Mouse (Mus musculus): ENCODE data around the gene Ampd3. TPM values are rescaled to one million over a fixed set of nuclear protein-coding genes. Genes with fewer than 3 reads are reported as not detected.

Ampd3 gene
- polyA plus RNA-seq, 1 experiment from 2014 or later: 4.9 TPM

GRCm38 (mm10) chr7:110773204-110774002 is 5.4 kb downstream of the Ampd3 start:
- Histone ChIP-seq H3K9me3 (no peaks in the 10 kb centered on the region), H3K27me3 (ENCODE audit: insufficient read depth, poor library complexity, severe bottlenecking) (peaks cover 22% of the 10 kb centered on the region), H3K27ac (peak overlapping the region; percentile 78), H3K4me1 (peaks cover 65% of the 10 kb centered on the region), H3K4me3 (peak overlapping the region; percentile 40), H3K36me3 (no peaks in the 10 kb centered on the region)
- no peak for DNase-seq (ENCODE audit: low spot score)
- 19% methylated on average over 14 of the region's 14 CpGs for WGBS

- WGBS: 53% methylated on average over 1 of the region's 1 CpGs
- peaks cover 15% of the 10 kb centered on the region for H3K27me3 ChIP-seq (ENCODE audit: insufficient read depth, poor library complexity, severe bottlenecking)
- H3K36me3 ChIP-seq: no peaks in the 10 kb centered on the region
- peak overlapping the region; percentile 40 for H3K4me3 ChIP-seq
- no peaks in the 10 kb centered on the region for H3K9me3 ChIP-seq
- DNase-seq (ENCODE audit: low spot score): no peak
- H3K4me1 ChIP-seq: peaks cover 59% of the 10 kb centered on the region
- peak overlapping the region; percentile 78 for H3K27ac ChIP-seq
Observed at GRCm38 (mm10) chr7:110774077-110774476, 6.1 kb downstream of the Ampd3 start.

DNA sequence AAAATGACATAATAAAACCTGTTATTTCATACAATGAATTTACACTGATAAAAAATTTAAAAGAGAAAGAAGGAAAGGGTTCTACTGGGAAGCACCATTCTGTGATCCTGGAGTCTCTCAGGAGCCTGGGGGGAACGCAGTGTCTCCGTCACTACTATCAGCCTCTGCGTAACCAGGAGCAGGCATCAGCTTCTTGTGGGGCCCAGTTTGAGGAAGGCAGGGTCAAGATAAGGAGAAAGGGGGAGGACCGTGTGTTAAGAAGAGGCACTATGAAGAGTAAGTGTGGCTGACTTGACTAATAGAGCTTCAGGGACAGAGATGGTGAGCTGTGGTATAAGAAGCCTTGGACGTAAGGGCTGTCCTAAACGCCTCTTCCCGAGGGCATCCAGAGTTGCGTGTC is 6.7 kb downstream of the Ampd3 start:
- Histone ChIP-seq H3K4me1 (peaks cover 53% of the 10 kb centered on the region), H3K9me3 (no peaks in the 10 kb centered on the region), H3K36me3 (no peaks in the 10 kb centered on the region), H3K4me3 (no peak overlapping the region), H3K27me3 (ENCODE audit: insufficient read depth, poor library complexity, severe bottlenecking) (peaks cover 10% of the 10 kb centered on the region), H3K27ac (peak overlapping the region; percentile 17; the same call in 1 of the 2 replicates)
- peak; percentile 84 for DNase-seq (ENCODE audit: low spot score)
- 43% methylated on average over 8 of the region's 8 CpGs for WGBS

DNA sequence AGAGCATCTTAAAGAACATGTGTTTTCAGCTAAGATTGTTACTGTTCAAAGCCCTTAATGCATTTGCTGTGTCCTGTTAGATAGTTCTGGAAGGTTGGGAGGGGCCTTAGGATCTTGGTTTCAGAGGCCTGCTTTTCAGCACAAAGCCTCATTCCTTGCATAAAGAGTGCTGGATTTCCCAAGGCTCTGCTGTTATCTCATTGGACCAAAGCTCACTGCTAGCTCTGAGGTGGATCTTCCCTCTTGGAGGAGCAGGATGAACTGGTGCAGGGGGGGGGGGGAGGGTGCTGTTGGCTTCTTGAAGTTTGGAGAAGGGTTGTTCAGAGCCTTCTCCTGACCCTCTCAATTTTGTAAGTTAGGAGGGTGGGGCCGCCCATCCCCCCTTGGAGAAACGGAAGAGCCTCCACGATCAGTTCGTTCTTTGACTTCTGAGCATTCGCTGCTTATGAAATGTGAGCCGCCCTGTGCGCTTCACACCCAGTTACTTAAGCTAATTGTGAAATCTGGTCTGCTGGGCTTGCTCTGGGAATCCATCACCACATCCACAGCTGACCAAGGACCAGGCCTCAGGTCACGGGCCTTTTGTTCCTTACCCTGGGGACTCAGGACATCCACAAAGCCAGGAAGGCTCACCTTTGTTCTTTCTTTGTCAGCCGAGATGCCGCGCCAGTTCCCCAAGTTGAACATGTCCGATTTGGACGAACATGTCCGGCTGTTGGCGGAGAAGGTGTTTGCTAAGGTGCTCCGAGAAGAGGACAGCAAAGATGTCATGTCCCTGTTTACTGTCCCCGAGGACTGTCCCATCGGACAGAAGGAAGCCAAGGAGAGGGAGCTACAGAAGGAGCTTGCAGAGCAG is 9.4 kb downstream of the Ampd3 start:
- Histone ChIP-seq H3K27ac (no peak overlapping the region), H3K9me3 (no peaks in the 10 kb centered on the region)
- WGBS: 89% methylated on average over 18 of the region's 18 CpGs

GRCm38 (mm10) chr7:110778933-110779332 is 10.9 kb downstream of the Ampd3 start:
- Histone ChIP-seq H3K9me3 (no peaks in the 10 kb centered on the region), H3K4me3 (no peak overlapping the region), H3K27me3 (ENCODE audit: insufficient read depth, poor library complexity, severe bottlenecking) (no peaks in the 10 kb centered on the region), H3K27ac (no peak overlapping the region), H3K36me3 (no peaks in the 10 kb centered on the region), H3K4me1 (peaks cover 46% of the 10 kb centered on the region)
- DNase-seq (ENCODE audit: low spot score): no peak
- 80% methylated on average over 7 of the region's 7 CpGs for WGBS

More for the DNA sequence above, 9.4 kb downstream of the Ampd3 start:
- no peak for DNase-seq (ENCODE audit: low spot score)
- no peaks in the 10 kb centered on the region for H3K36me3 ChIP-seq
- no peaks in the 10 kb centered on the region for H3K27me3 ChIP-seq (ENCODE audit: insufficient read depth, poor library complexity, severe bottlenecking)
- H3K4me3 ChIP-seq: no peak overlapping the region
- peaks cover 56% of the 10 kb centered on the region for H3K4me1 ChIP-seq

DNA sequence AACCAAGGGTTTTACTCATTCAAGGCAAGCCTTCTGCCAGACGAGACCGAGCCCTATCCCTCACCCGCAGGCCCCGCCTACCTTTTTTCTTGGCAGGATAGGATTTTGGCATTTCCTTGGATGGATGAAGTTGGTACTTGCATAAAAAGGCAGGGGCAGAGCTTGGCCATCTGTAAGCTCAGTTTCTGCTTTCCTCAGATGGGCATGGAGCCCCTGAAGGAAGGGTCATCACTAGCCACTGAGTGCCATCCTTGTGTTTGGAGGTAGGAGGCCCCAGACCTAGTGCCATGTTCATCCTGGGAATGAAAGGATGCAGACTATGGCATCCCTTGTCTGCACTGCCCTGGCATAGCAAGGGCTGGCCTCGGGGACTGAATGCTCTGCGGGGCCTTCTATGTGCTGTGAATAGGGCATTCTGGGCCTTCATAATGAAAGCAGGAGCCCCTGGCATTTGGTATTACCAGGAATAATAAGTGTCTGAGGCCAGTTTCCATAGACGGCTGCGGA is 11.7 kb downstream of the Ampd3 start:
- DNase-seq (ENCODE audit: low spot score): no peak
- peaks cover 39% of the 10 kb centered on the region for H3K4me1 ChIP-seq
- no peaks in the 10 kb centered on the region for H3K27me3 ChIP-seq (ENCODE audit: insufficient read depth, poor library complexity, severe bottlenecking)
- 90% methylated on average over 8 of the region's 8 CpGs for WGBS
- H3K4me3 ChIP-seq: no peak overlapping the region
- H3K36me3 ChIP-seq: no peaks in the 10 kb centered on the region
- H3K9me3 ChIP-seq: no peaks in the 10 kb centered on the region
- H3K27ac ChIP-seq: no peak overlapping the region

DNA sequence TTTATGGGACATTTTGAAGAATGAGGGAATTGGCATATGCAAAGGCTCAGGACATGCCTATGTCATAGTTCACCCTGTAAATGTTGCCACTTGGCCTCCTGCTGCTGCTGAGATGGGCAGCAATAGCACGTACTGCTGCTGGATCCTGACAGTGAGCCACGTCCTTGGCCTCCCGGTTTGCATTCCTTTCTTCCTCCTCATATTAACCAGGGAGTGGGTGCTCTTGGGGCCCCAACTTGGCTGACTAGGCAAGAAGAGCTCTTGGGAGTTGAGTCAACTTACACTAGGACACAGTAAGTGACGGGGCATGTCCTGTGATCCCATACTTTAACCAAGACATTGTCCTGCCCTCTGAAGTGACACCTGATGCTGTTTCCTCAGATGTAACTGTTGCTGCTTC is 12.5 kb downstream of the Ampd3 start:
- Histone ChIP-seq H3K4me3 (no peak overlapping the region), H3K27me3 (ENCODE audit: insufficient read depth, poor library complexity, severe bottlenecking) (no peaks in the 10 kb centered on the region), H3K9me3 (no peaks in the 10 kb centered on the region), H3K4me1 (peaks cover 43% of the 10 kb centered on the region), H3K27ac (no peak overlapping the region), H3K36me3 (no peaks in the 10 kb centered on the region)
- no peak for DNase-seq (ENCODE audit: low spot score)
- WGBS: 81% methylated on average over 4 of the region's 4 CpGs

DNA sequence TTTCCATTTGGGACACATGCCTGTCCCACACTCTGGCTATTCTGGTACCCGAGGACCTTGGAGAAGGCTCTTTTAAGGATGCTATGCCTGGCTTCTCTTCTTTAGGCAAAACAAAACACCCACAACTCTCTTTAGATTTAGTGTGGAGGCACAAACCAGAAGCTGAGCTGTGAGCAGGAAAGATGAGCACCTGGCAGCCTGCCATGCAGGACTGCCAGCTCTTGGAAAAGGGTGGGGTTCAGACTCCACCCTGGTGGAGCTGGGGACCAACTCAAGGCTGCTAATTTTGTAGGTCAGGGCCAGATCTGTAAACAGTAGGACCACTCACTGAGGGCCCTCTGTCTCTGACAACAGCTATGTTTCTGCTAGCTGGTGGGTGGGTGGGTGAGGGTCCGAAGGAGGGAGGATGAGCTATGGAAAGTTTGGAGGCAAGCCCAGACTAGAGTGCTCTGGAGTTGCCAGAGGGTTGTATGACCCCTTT is 13.3 kb downstream of the Ampd3 start:
- 77% methylated on average over 2 of the region's 2 CpGs for WGBS
- H3K4me1 ChIP-seq: peaks cover 47% of the 10 kb centered on the region
- DNase-seq (ENCODE audit: low spot score): no peak

GRCm38 (mm10) chr7:110782135-110782534 is 14.1 kb downstream of the Ampd3 start:
- DNase-seq (ENCODE audit: low spot score): no peak
- Histone ChIP-seq H3K9me3 (no peaks in the 10 kb centered on the region), H3K4me1 (peaks cover 39% of the 10 kb centered on the region), H3K4me3 (no peak overlapping the region), H3K36me3 (no peaks in the 10 kb centered on the region), H3K27ac (no peak overlapping the region), H3K27me3 (ENCODE audit: insufficient read depth, poor library complexity, severe bottlenecking) (no peaks in the 10 kb centered on the region)
- 45% methylated on average over 7 of the region's 7 CpGs for WGBS

More for the DNA sequence above, 13.3 kb downstream of the Ampd3 start:
- Histone ChIP-seq H3K4me3 (no peak overlapping the region), H3K9me3 (no peaks in the 10 kb centered on the region), H3K27me3 (ENCODE audit: insufficient read depth, poor library complexity, severe bottlenecking) (no peaks in the 10 kb centered on the region), H3K27ac (no peak overlapping the region), H3K36me3 (no peaks in the 10 kb centered on the region)

- Histone ChIP-seq H3K27me3 (ENCODE audit: insufficient read depth, poor library complexity, severe bottlenecking) (no peaks in the 10 kb centered on the region), H3K4me1 (peaks cover 34% of the 10 kb centered on the region), H3K27ac (no peak overlapping the region), H3K9me3 (no peaks in the 10 kb centered on the region), H3K4me3 (no peak overlapping the region), H3K36me3 (no peaks in the 10 kb centered on the region)
- no peak for DNase-seq (ENCODE audit: low spot score)
- WGBS: 51% methylated on average over 10 of the region's 10 CpGs
Observed at GRCm38 (mm10) chr7:110782845-110783478, 15.0 kb downstream of the Ampd3 start.

DNA sequence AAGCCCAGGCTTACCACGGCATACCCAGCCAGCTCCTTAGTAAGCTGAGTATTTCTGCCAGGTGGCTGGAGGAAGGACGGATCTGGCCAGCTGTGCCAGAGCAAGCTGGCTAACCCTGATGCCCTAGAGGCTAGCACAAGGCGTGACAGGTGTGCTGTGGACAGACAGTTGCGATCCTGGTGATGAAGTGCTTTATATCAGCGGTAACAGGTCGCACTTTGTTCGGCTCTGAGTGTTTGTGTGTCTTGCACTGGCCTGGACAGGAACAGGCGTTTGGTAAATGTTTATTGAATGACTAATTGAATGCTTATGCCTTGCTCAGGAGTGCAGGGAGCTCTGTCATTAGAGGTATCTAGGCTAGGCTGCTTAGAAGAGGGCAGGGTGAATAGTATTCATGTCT is 17.0 kb downstream of the Ampd3 start:
- H3K4me1 ChIP-seq: peaks cover 34% of the 10 kb centered on the region
- WGBS: 74% methylated on average over 8 of the region's 8 CpGs
- no peaks in the 10 kb centered on the region for H3K27me3 ChIP-seq (ENCODE audit: insufficient read depth, poor library complexity, severe bottlenecking)
- no peak overlapping the region for H3K27ac ChIP-seq
- no peak overlapping the region for H3K4me3 ChIP-seq
- H3K36me3 ChIP-seq: no peaks in the 10 kb centered on the region
- no peak for DNase-seq (ENCODE audit: low spot score)
- no peaks in the 10 kb centered on the region for H3K9me3 ChIP-seq

DNA sequence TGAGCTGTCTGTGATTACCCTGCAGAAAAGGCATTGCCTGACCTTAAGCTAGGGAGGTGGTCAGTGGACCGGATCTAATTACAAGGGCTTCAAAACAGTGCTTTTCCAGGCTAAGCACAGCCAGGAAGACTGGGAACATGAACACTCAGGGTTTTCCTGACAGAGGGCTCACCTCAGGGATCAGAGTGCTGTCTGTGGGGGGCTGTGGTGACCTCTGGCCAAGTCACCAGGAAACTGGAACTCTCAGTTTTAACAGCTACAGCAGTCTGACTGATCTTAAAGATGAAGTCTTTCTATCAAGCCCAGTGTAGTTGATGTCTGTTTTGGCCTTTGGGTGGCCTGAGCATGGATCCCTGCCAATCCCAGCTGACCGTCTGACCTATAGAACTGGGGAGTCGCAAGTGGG is 17.7 kb downstream of the Ampd3 start:
- no peaks in the 10 kb centered on the region for H3K9me3 ChIP-seq
- no peak for DNase-seq (ENCODE audit: low spot score)
- no peaks in the 10 kb centered on the region for H3K36me3 ChIP-seq
- no peak overlapping the region for H3K27ac ChIP-seq
- 67% methylated on average over 3 of the region's 3 CpGs for WGBS
- no peak overlapping the region for H3K4me3 ChIP-seq
- H3K4me1 ChIP-seq: peaks cover 34% of the 10 kb centered on the region
- H3K27me3 ChIP-seq (ENCODE audit: insufficient read depth, poor library complexity, severe bottlenecking): no peaks in the 10 kb centered on the region
